Mouse (Mus musculus) CH12.LX (cell line): ENCODE results near the gene Urad. TPM values are rescaled to one million over a fixed set of nuclear protein-coding genes. Genes with fewer than 3 reads are reported as not detected.

Experiments
- DNase-seq: peaks from one replicate; pipeline ENCODE4 v3.0.0-alpha.2; 2013; ENCODE audit errors: extremely low read depth
- H3K27ac ChIP-seq: 2 replicates; pipeline ENCODE4 v1.5.1; 2012; ENCODE audit warnings: low read depth, mild to moderate bottlenecking, control low read depth, moderate library complexity; ENCODE audit not compliant: insufficient read depth
- H3K27me3 ChIP-seq: replicated peaks from 2 replicates; pipeline ENCODE3; 2012; ENCODE audit warnings: inconsistent platforms
- H3K36me3 ChIP-seq, 2 experiments: replicated peaks in 1 of 2; 2 replicates each; pipeline versions ENCODE3 to v1.6.1; 2012; ENCODE audit warnings: inconsistent platforms in 1 of 2, low read length in 1 of 2, mild to moderate bottlenecking in 1 of 2, mixed read lengths in 1 of 2, moderate library complexity in 1 of 2; ENCODE audit not compliant: control insufficient read depth in 1 of 2, insufficient read depth in 1 of 2
- H3K4me1 ChIP-seq, 2 experiments: 2 replicates each; pipeline ENCODE4 v1.6.1; 2012; ENCODE audit warnings: inconsistent platforms in 1 of 2, moderate library complexity in 1 of 2; ENCODE audit not compliant: insufficient read depth in 2 of 2, control insufficient read depth in 1 of 2
- H3K4me2 ChIP-seq: 2 replicates; pipeline ENCODE4 v1.6.1; 2012; ENCODE audit warnings: low read depth, mild to moderate bottlenecking, control low read depth; ENCODE audit not compliant: poor library complexity, insufficient read depth, severe bottlenecking
- H3K4me3 ChIP-seq, 3 experiments: fragments of 150-350 bp in 1 of 3; sonication (generic) in 1 of 3; replicated peaks in 1 of 3; 2 replicates each; pipeline versions ENCODE3 to v1.5.1; 2011 to 2012; ENCODE audit warnings: low read depth in 2 of 3, low read length in 2 of 3, mild to moderate bottlenecking in 2 of 3, moderate library complexity in 2 of 3, control low read depth in 1 of 3, improper control_type of control experiment in 1 of 3, inconsistent platforms in 1 of 3, mixed read lengths in 1 of 3; ENCODE audit not compliant: poor library complexity in 1 of 3
- H3K79me2 ChIP-seq: replicated peaks from 2 replicates; pipeline ENCODE4 v1.6.1; 2012; ENCODE audit warnings: mild to moderate bottlenecking, moderate library complexity; ENCODE audit not compliant: control insufficient read depth, poor library complexity, insufficient read depth, severe bottlenecking; ENCODE audit errors: extremely low read depth
- H3K9ac ChIP-seq: 2 replicates; pipeline ENCODE4 v1.6.1; 2012; ENCODE audit warnings: low read depth, mild to moderate bottlenecking, control low read depth, moderate library complexity; ENCODE audit not compliant: insufficient read depth
- H3K9me3 ChIP-seq: replicated peaks from 2 replicates; pipeline ENCODE3; 2012; ENCODE audit warnings: low read length, inconsistent platforms, mixed read lengths
- CHD2 ChIP-seq: IDR thresholded peaks from 2 replicates; pipeline ENCODE4 v1.6.1; 2011; ENCODE audit warnings: low read length, improper control_type of control experiment
- CTCF ChIP-seq, 2 experiments: IDR thresholded peaks in 1 of 2; conservative IDR thresholded peaks in 1 of 2; 2 replicates each; pipeline ENCODE4 v1.5.1; 2011 to 2012; ENCODE audit warnings: low read depth in 2 of 2, low read length in 2 of 2, improper control_type of control experiment in 1 of 2, inconsistent platforms in 1 of 2, mild to moderate bottlenecking in 1 of 2, moderate library complexity in 1 of 2
- E2F4 ChIP-seq: IDR thresholded peaks from 2 replicates; pipeline ENCODE4 v1.6.1; 2011; ENCODE audit warnings: low read depth, low read length, improper control_type of control experiment; ENCODE audit not compliant: insufficient replicate concordance
- HCFC1 ChIP-seq: IDR thresholded peaks from 2 replicates; pipeline ENCODE4 v1.6.1; 2012; ENCODE audit warnings: low read depth, mild to moderate bottlenecking, inconsistent platforms, low read length, improper control_type of control experiment
- JUN ChIP-seq: IDR thresholded peaks from 2 replicates; pipeline ENCODE4 v1.6.1; 2011; ENCODE audit warnings: low read depth, mild to moderate bottlenecking, low read length, improper control_type of control experiment, moderate library complexity; ENCODE audit not compliant: insufficient read depth
- JUND ChIP-seq: conservative IDR thresholded peaks from 2 replicates; pipeline ENCODE4 v1.6.1; 2011; ENCODE audit warnings: low read depth, low read length, improper control_type of control experiment
- MAFK ChIP-seq: IDR thresholded peaks from 2 replicates; pipeline ENCODE4 v1.6.1; 2011; ENCODE audit warnings: low read length, improper control_type of control experiment; ENCODE audit not compliant: insufficient replicate concordance
- MAX ChIP-seq: IDR thresholded peaks from 2 replicates; pipeline ENCODE4 v1.6.1; 2011; ENCODE audit warnings: low read length, improper control_type of control experiment
- MXI1 ChIP-seq: IDR thresholded peaks from 2 replicates; pipeline ENCODE4 v1.6.1; 2011; ENCODE audit warnings: mild to moderate bottlenecking, low read depth, low read length, improper control_type of control experiment
- RAD21 ChIP-seq: IDR thresholded peaks from 2 replicates; pipeline ENCODE4 v1.6.1; 2011; ENCODE audit warnings: low read depth, mild to moderate bottlenecking, low read length, improper control_type of control experiment, moderate library complexity
- RCOR1 ChIP-seq: conservative IDR thresholded peaks from 2 replicates; pipeline ENCODE4 v1.6.1; 2012; ENCODE audit warnings: low read depth, mild to moderate bottlenecking, inconsistent platforms, low read length, improper control_type of control experiment
- dilution Hi-C: fragments of 300-500 bp; cut with MboI; formaldehyde crosslinking; loops from 2 replicates; pipeline ENCODE4 v1.14.3; 2020; ENCODE audit warnings: low sequenced_read_pairs; ENCODE audit not compliant: extremely low pct_unique_long_range_greater_than_20kb, extremely low pct_ligation_motif_present
- in situ Hi-C: fragments of 300-500 bp; cut with MboI; formaldehyde crosslinking; loops from 3 replicates; pipeline ENCODE4 v1.14.3; 2019; ENCODE audit warnings: low sequenced_read_pairs, low pct_ligation_motif_present, low pct_unique_long_range_greater_than_20kb, mixed read lengths
- polyA plus RNA-seq: library from polyadenylated mRNA; unstranded; fragments of >175 nt; gene quantifications from 2 replicates; pipeline ENCODE4 v1.2.1, GENCODE M21; 2012; ENCODE audit warnings: low read depth; ENCODE audit not compliant: insufficient read length
- total RNA-seq, 2 experiments: library from RNA; depleted of rRNA; stranded (reverse); fragments of 300-350 nt in 1 of 2; fragments of >200 nt in 1 of 2; gene quantifications; 2 replicates each; pipeline ENCODE4 v1.2.3; 2012 to 2014

Urad gene
- total and polyA plus RNA-seq, 3 experiments = not detected

DNA sequence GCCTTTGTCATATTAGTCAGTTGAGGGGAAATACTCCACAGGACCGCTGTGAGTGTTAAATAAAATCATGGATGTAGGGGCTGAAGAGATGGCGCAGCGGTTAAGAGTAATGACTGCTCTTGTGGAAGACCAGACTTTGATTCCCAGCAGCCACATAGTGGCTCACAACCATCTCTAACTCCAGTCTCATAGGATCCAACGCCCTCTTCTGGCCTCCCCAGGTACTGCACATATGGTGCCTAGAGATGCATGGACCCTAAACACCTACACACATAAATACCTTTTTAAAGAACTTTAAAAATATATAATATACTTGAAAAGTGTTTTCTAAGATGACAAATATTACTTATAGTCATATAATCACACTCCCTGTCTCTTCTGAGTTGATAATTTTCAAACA, 37.9 kb downstream of the Urad start:
- H3K79me2 ChIP-seq = no peaks in the 10 kb centered on the region
- peaks cover 14% of the 10 kb centered on the region for H3K27me3 ChIP-seq
- TF ChIP-seq MAX = no peak
- peak in 1 of 2 experiments; percentile 39; a peak in 2 of 4 replicates for TF ChIP-seq CTCF (conservative IDR thresholded peaks at IDR 0.05 in 1 of 2, IDR thresholded peaks at IDR 0.05 in 1 of 2; ENCODE audit: low read depth in 2 of 2, low read length in 2 of 2)
- no peak for TF ChIP-seq RAD21
- H3K9ac ChIP-seq = no peak overlapping the region
- no peaks in the 10 kb centered on the region for H3K36me3 ChIP-seq
- H3K9me3 ChIP-seq = no peaks in the 10 kb centered on the region
- H3K27ac ChIP-seq = no peak overlapping the region
- peak; percentile 17 for DNase-seq
- H3K4me1 ChIP-seq = peaks cover 0 to 7% of the 10 kb centered on the region in 2 experiments; a peak in 1 of 4 replicates
- dilution Hi-C loops = no loop called here
- in situ Hi-C loops = no loop called here
- 0 out of 2 replicates have a peak overlapping the region, but pooled peaks have one; percentile 32 for H3K4me2 ChIP-seq
- H3K4me3 ChIP-seq = no peak overlapping the region

DNA sequence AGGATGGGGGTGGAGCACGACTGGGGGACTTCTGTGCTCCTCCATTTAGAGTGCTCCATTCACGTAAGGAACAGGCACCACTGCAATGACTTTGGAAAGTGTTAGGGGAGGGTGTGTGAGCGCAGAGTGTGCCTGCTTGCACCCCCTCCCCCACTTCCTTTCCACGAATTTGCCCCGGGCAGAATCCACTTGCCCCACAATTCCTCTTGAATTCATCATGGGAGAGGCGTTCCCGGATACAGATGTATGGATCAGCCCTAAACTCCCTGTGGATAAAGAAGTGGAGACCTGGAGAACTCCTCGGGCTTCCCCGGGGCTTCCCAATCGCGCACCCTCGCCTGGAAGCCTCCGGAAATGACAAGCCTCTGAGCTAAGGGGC, 44.7 kb downstream of the Urad start:
- H3K27me3 ChIP-seq = peaks cover 64% of the 10 kb centered on the region
- no peak overlapping the region for H3K4me2 ChIP-seq
- H3K4me3 ChIP-seq = no peak overlapping the region
- H3K9ac ChIP-seq = no peak overlapping the region
- no peaks in the 10 kb centered on the region for H3K36me3 ChIP-seq
- no peak overlapping the region for H3K27ac ChIP-seq
- no peak for DNase-seq
- in situ Hi-C loops = no loop called here
- H3K4me1 ChIP-seq = no peaks in the 10 kb centered on the region
- TF ChIP-seq MAFK (no peak), HCFC1 (no peak), E2F4 (no peak), MAX (no peak), JUN (no peak), CHD2 (no peak)
- TF ChIP-seq, all 38 proteins: peak for 0
- dilution Hi-C loops = no loop called here
- Histone ChIP-seq H3K9me3 (no peaks in the 10 kb centered on the region), H3K79me2 (no peaks in the 10 kb centered on the region)

DNA sequence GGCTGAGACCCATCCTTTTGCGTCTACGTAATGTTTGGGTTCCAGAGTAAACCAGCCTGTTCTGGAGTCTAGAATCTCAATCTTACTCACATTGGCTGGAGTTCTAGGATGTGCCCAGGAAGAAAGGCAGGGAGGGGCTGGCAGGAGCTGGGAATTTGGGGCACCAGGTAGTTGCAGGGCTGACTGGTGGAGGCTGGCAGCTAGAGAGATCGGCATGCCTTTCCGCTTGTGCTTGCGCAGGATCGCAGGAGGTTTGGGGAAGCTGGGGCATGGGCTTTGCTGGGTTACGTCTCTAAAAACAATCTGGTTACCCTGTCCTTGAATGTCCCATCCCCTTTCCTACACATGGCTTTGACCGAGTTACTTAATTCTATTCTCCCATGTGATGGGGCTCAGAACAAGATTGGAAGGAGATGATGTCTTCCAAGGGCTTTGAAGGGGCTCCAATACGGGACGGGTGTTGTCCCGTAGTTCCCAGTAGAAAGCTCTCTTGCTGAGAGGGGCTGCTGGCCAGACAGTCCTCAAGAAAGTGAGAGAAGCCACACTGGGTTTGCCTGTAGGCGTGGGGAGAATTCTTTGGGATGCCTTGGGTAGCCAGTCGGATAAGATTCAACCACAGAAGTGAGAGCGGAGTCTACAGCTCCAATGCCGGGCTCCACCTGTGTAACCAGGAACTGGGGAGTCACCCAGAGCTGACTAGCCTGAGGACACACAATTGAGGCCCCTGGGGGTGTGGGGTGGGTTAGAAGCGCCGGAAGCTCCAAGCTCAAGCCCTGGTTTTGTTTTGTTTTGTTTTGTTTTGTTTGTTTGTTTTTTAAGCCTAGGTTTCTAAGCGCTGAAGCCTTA, 45.3 kb downstream of the Urad start:
- Histone ChIP-seq H3K4me2 (no peak overlapping the region), H3K4me3 (no peak overlapping the region), H3K9ac (no peak overlapping the region), H3K36me3 (no peaks in the 10 kb centered on the region), H3K4me1 (no peaks in the 10 kb centered on the region), H3K27ac (no peak overlapping the region), H3K9me3 (no peaks in the 10 kb centered on the region), H3K27me3 (peaks cover 70% of the 10 kb centered on the region), H3K79me2 (no peaks in the 10 kb centered on the region)
- TF ChIP-seq RCOR1 = no peak
- TF ChIP-seq JUND = no peak
- TF ChIP-seq JUN = no peak
- TF ChIP-seq MXI1 = no peak
- dilution Hi-C loops (no loop called here), in situ Hi-C loops (no loop called here)
- no peak for DNase-seq
